Mouse (Mus musculus) E14TG2a.4 (cell line): ENCODE results near the gene Gdf3.
"Not testable (repeated sequence)": the region's sequence is repeated elsewhere in the genome, so short reads cannot be mapped to it uniquely, and the experiment has no call there.

ENCODE experiments used
- H3K27me3 ChIP-seq: 2 replicates; pipeline ENCODE4 v1.6.1; 2014; ENCODE audit warnings: low read length, control low read depth; ENCODE audit not compliant: insufficient read depth
- H3K36me3 ChIP-seq: 2 replicates; pipeline ENCODE4 v1.6.1; 2014; ENCODE audit warnings: low read length, control low read depth; ENCODE audit not compliant: insufficient read depth
- H3K4me1 ChIP-seq: replicated peaks from 2 replicates; pipeline ENCODE4 v1.6.1; 2014; ENCODE audit warnings: low read depth, low read length, control low read depth
- H3K4me3 ChIP-seq: replicated peaks from 2 replicates; pipeline ENCODE4 v1.5.1; 2014; ENCODE audit warnings: mild to moderate bottlenecking, low read length
- H3K9me3 ChIP-seq: 2 replicates; pipeline ENCODE4 v1.6.1; 2014; ENCODE audit warnings: low read length, control low read depth
- CTCF ChIP-seq: conservative IDR thresholded peaks from 2 replicates; pipeline ENCODE4 v1.5.1; 2014; ENCODE audit warnings: low read length
- NANOG ChIP-seq: IDR thresholded peaks from 2 replicates; pipeline ENCODE4 v1.6.1; 2014; ENCODE audit warnings: borderline replicate concordance, low read length, mixed read lengths
- POU5F1 ChIP-seq: IDR thresholded peaks from 2 replicates; pipeline ENCODE4 v1.6.1; 2014; ENCODE audit warnings: low read length, borderline replicate concordance

Gene Gdf3

DNA sequence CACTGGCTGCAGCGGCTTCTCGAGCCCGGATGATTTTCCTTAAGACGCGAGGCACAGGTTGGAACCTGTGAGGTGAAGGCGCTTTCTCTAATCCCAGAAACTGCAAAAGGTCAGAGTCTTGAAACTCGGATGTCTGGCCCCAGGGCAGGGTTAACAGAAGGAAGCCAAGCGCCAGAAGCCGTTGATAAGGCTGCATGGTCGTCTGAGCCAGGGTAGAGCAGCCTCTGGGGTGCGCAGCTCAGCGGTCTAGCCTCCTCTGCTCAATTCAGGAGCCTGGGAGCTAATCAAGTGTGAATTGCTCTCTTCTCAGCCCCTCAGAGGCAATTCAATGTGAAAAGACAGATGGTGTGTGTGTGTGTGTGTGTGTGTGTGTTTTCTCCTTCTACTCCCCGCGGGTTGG, at the start of gene Gdf3:
Gene Gdf3, minus strand, starts transcription at position 317 of the 400 bp plus-strand sequence.
- H3K36me3 ChIP-seq: peaks cover 21% of the 10 kb centered on the region
- TF ChIP-seq NANOG (no peak), CTCF (no peak), POU5F1 (no peak)
- peak within 1 kb of the TSS; percentile 93 for H3K4me3 ChIP-seq
- no peaks in the 10 kb centered on the region for H3K9me3 ChIP-seq
- peaks cover 44% of the 10 kb centered on the region for H3K4me1 ChIP-seq
- no peaks in the 10 kb centered on the region for H3K27me3 ChIP-seq

DNA sequence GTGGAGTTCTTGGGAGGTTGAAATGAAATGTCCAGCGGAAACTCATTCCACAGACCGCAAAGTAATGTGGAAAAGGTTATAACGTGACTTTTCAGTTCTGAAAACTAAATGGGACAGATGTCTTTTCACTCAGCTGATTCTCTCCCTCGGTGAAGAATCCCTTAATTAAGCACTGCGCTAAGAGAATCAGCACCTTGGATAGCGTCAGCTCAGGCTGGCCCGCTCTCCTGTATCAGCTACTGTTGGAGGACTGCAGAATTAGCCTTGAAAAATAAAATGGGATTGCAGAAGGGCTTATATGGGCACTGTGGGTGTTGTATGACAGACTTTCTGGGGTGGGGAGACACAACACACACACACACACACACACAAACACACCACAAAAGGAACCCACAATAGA, 49.7 kb upstream of the Gdf3 start:
- Histone ChIP-seq H3K4me3 (no peak overlapping the region), H3K27me3 (no peaks in the 10 kb centered on the region), H3K9me3 (no peaks in the 10 kb centered on the region), H3K36me3 (no peaks in the 10 kb centered on the region), H3K4me1 (peaks cover 59% of the 10 kb centered on the region)
- TF ChIP-seq NANOG: no peak
- no peak for TF ChIP-seq POU5F1
- TF ChIP-seq CTCF: no peak

DNA sequence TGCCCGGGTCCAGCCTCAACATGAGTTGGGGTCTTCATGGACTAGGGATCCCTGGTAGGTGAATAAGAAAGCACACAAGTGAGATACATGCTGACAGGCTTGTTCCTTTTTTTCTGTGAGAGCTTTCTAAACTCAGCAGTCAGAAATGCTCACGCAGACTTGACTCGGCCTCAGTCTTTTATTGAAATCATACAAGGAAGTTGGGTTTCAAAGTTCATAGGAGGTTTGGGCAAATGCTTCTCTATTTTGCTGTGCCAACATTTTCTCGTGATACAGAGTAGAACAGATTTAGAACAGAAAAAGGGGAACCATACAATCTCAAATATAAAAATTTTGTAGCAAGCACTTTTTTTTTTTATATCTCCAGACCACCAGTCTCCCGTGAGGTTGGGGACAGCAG, 47.7 kb upstream of the Gdf3 start:
- no peaks in the 10 kb centered on the region for H3K27me3 ChIP-seq
- peaks cover 59% of the 10 kb centered on the region for H3K4me1 ChIP-seq
- no peaks in the 10 kb centered on the region for H3K36me3 ChIP-seq
- no peak for TF ChIP-seq CTCF
- TF ChIP-seq NANOG: no peak
- no peak for TF ChIP-seq POU5F1
- no peaks in the 10 kb centered on the region for H3K9me3 ChIP-seq
- H3K4me3 ChIP-seq: no peak overlapping the region

DNA sequence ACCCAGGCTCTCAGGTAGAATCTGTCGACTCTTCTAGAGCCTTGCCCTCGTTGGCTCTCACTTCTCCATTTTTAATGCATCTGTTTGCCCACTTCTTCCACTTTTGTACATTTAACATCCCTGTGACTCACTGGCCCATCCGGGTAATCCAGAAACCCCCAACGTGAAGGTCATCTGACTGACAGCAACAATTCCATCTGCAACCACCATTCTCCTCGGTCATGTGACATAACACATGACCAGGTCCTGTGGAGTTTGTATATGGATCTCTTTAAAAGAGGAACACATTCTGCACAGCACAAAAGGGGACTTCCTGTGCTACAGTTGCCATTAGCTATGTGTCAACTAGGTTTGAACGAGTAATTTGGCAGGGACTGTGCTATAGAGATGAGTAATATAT, 44.4 kb upstream of the Gdf3 start:
- Histone ChIP-seq H3K27me3 (no peaks in the 10 kb centered on the region), H3K4me3 (no peak overlapping the region), H3K36me3 (no peaks in the 10 kb centered on the region), H3K4me1 (peaks cover 37% of the 10 kb centered on the region), H3K9me3 (no peaks in the 10 kb centered on the region; the same call in 1 of the 2 replicates)
- TF ChIP-seq NANOG (no peak), POU5F1 (no peak), CTCF (no peak)

DNA sequence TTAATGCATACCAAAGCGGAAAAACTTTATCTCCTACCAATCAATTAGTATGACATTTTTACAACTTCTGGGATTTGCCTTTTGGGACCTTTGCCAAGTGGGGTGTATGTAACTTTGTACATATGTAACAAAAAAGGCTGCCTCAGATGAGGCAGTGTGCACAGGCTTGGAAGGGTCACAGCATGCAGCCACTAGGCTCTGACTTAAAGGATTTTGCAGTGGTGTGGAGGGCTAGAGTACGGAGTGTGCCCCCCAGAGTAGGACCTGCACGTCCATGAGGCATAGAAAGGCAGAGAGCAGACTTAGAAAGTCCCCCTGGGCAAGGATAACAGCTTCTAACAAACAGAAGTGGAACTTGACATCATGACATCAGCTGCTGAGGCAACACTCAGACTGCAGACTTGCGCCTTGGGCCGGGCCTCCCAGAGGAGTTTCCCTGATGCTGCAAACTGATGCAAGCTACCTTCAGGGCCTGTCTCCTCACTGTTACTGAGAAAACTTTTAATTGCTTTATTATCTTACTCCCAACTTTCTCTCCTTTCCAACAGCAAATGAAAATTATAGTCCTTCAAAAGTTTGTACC, 40.6 kb upstream of the Gdf3 start:
- Histone ChIP-seq H3K36me3 (no peaks in the 10 kb centered on the region), H3K4me1 (peaks cover 35% of the 10 kb centered on the region), H3K27me3 (no peaks in the 10 kb centered on the region), H3K4me3 (no peak overlapping the region), H3K9me3 (peaks cover 6% of the 10 kb centered on the region; the same call in 1 of the 2 replicates)
- no peak for TF ChIP-seq CTCF
- no peak for TF ChIP-seq NANOG
- no peak for TF ChIP-seq POU5F1

DNA sequence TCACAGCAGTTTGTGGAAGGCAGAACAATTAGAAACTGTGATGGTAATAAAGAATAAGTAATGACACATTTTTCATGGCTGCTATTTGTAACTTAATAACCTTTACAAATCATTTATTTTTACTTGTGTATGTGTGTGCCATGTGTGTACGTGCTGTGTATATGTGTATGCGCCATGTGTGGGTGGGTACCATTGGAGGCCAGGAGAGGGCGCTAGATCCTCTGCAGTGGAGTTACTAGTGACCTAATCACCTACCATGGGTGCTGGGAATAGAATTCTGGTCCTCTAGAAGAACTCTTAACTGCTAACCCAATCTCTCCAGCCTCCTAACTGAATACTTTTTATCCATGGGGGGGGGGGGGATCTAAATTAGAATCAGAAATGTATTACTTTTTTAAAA, 40.0 kb upstream of the Gdf3 start:
- Histone ChIP-seq H3K4me3 (no peak overlapping the region), H3K27me3 (no peaks in the 10 kb centered on the region), H3K9me3 (peaks cover 6% of the 10 kb centered on the region; the same call in 1 of the 2 replicates), H3K4me1 (peaks cover 30% of the 10 kb centered on the region), H3K36me3 (no peaks in the 10 kb centered on the region)
- TF ChIP-seq CTCF (peak; percentile 30), POU5F1 (no peak)

DNA sequence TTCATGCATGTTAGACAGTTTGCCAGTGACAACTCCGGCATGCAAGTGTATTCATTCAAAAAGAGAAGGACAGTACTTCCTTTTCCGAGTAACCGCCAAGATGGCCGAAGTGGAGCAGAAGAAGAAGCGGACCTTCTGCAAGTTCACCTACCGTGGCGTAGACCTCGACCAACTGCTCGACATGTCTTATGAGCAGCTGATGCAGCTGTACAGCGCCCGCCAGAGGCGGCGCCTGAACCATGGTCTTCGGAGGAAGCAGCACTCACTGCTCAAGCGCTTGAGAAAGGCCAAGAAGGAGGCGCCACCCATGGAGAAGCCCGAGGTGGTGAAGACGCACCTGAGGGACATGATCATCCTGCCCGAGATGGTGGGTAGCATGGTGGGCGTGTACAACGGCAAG, 34.3 kb upstream of the Gdf3 start:
- not testable (repeated sequence) for H3K4me1 ChIP-seq, H3K27me3 ChIP-seq, H3K36me3 ChIP-seq, H3K4me3 ChIP-seq
- peaks cover 17% of the 10 kb centered on the region for H3K9me3 ChIP-seq

DNA sequence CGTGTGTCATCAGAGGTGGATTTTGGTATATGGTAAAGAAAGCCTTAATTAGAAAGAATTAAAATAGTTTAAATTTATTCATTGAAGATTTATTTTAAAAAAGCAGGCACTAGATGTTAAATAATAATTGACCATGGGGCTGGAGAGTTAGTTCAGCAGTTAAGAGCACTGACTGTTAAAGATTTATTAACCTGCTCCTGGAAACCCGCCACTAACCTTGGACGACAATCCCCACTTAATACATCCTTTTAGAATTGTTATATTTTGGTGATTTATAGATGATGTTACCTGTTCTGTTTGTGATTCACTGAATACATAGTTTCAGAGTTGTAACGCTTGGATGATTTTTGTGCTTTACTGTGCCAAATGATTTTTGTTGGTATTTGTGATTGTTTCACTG, 27.7 kb upstream of the Gdf3 start:
- Histone ChIP-seq H3K4me1 (peaks cover 23% of the 10 kb centered on the region), H3K9me3 (peaks cover 11% of the 10 kb centered on the region)
- not testable (repeated sequence) for H3K4me3 ChIP-seq, H3K36me3 ChIP-seq, H3K27me3 ChIP-seq

DNA sequence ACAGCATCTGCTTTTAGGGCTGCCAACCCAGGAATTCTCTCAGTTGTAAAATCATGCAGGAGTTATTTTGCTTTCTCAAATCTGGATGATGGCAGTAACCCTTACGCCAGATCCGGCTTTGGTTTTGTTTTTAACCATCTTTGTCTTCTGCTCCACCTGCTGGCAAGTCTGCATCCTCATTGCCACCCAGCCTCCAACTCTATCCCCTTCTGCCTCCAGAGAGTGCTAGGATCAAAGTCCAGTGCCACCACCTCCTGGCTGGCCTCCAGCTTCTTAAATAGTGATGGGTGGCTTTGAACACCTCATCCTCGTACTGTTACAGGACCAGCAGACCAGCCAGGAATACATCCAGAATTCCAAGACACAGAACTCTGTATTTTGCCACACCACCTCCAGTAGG, 26.8 kb upstream of the Gdf3 start:
- TF ChIP-seq POU5F1 (no peak), CTCF (no peak), NANOG (no peak)
- Histone ChIP-seq H3K27me3 (no peaks in the 10 kb centered on the region), H3K9me3 (peaks cover 11% of the 10 kb centered on the region), H3K4me3 (no peak overlapping the region), H3K4me1 (peaks cover 27% of the 10 kb centered on the region), H3K36me3 (no peaks in the 10 kb centered on the region)
